Mouse (Mus musculus): ENCODE results near the gene Rln3. TPM values are rescaled to one million over a fixed set of nuclear protein-coding genes. Genes with fewer than 3 reads are reported as not detected.

The Rln3 gene
- polyA plus RNA-seq, 1 experiment, result 0.19 TPM

DNA sequence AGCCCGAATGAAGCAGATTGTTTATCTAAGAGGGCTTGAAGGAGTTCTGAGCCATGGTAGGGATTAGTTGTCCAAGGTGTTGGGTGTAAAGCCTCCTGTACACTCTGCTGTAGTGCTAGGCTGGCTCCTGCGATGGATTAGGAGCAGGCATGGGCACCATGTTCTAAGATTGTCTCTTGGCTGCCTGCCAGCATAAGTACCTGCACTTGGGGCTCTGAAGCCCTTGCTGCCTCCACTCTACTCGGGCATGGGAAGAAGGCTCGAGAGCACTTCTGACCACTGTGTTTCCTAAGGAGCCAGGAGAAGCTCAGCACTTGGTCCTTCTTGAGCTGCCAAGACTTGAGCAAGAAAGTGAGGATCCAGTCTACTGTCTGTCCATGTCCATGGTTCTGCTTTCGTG is 34.4 kb upstream of the Rln3 start:
- Histone ChIP-seq H3K27me3 (replicated peaks; ENCODE audit: control insufficient read depth, insufficient read depth, low read length) (no peaks in the 10 kb centered on the region), H3K36me3 (ENCODE audit: control insufficient read depth, insufficient read depth, low read length) (no peaks in the 10 kb centered on the region), H3K27ac (ENCODE audit: insufficient read depth, low read depth, low read length) (no peak overlapping the region), H3K4me3 (ENCODE audit: insufficient read depth, low read depth, low read length) (no peak overlapping the region), H3K4me1 (ENCODE audit: control insufficient read depth, insufficient read depth, low read length) (no peaks in the 10 kb centered on the region)
- TF ChIP-seq CTCF (conservative IDR thresholded peaks at IDR 0.05; ENCODE audit: insufficient read depth, insufficient read length, low read depth, low read length), result no peak
- TF ChIP-seq POLR2A (IDR thresholded peaks at IDR 0.05; ENCODE audit: low read depth, low read length), result no peak
- WGBS, result 78% methylated on average over 5 of the region's 5 CpGs
- DNase-seq, result no peak

DNA sequence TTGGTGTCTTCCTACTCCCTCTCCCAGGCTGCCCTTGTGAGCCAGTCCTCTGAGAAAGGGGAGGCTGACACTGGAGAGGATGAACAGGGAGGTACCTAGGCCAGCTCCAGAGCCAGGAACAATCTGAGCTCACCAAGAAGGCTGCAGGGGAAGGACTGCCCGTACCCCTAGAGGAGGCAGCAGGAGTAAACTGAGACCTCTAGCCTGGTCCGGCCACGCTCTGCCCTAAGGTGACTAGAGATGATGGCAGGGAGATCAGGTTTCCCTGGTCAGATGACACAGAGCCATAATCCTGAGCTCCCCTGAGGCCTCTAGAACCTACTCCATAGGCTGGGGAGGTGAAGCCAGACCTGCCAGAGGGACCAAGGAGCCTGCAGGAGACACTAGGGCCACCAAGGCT is 32.0 kb upstream of the Rln3 start:
- Histone ChIP-seq H3K27ac (ENCODE audit: insufficient read depth, low read depth, low read length) (no peak overlapping the region), H3K27me3 (replicated peaks; ENCODE audit: control insufficient read depth, insufficient read depth, low read length) (no peaks in the 10 kb centered on the region), H3K4me3 (ENCODE audit: insufficient read depth, low read depth, low read length) (no peak overlapping the region), H3K4me1 (ENCODE audit: control insufficient read depth, insufficient read depth, low read length) (peaks cover 3% of the 10 kb centered on the region; the same call in 1 of the 2 replicates), H3K36me3 (ENCODE audit: control insufficient read depth, insufficient read depth, low read length) (no peaks in the 10 kb centered on the region)
- WGBS, result 78% methylated on average over 3 of the region's 3 CpGs
- no peak for TF ChIP-seq POLR2A (IDR thresholded peaks at IDR 0.05; ENCODE audit: low read depth, low read length)
- no peak for TF ChIP-seq CTCF (conservative IDR thresholded peaks at IDR 0.05; ENCODE audit: insufficient read depth, insufficient read length, low read depth, low read length)
- no peak for DNase-seq

DNA sequence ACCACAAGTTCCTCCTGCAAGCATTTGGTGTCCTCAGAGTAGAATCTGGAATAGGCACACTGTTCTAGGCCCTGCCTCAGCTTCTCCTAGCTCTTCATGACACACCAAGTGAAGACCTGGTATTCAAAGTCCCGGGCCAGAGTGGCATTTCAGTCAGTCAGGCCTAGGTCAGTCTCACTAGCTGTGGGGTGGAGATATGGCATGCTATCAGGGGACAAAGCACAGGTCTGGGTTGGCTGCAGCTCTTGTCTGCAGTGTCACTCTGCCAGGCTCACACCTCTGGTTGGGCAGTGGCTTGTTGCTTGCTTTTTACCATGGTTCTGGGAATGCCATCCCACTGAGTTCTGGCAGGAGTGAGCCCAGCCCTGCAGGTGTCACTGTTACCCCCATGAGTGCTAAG is 31.6 kb upstream of the Rln3 start:
- Histone ChIP-seq H3K27me3 (replicated peaks; ENCODE audit: control insufficient read depth, insufficient read depth, low read length) (no peaks in the 10 kb centered on the region), H3K27ac (ENCODE audit: insufficient read depth, low read depth, low read length) (no peak overlapping the region), H3K36me3 (ENCODE audit: control insufficient read depth, insufficient read depth, low read length) (no peaks in the 10 kb centered on the region), H3K4me3 (ENCODE audit: insufficient read depth, low read depth, low read length) (no peak overlapping the region), H3K4me1 (ENCODE audit: control insufficient read depth, insufficient read depth, low read length) (peaks cover 3% of the 10 kb centered on the region; the same call in 1 of the 2 replicates)
- no peak for TF ChIP-seq CTCF (conservative IDR thresholded peaks at IDR 0.05; ENCODE audit: insufficient read depth, insufficient read length, low read depth, low read length)
- no peak for TF ChIP-seq POLR2A (IDR thresholded peaks at IDR 0.05; ENCODE audit: low read depth, low read length)
- no peak for DNase-seq
- WGBS, result 62% methylated on average over 1 of the region's 1 CpGs

DNA sequence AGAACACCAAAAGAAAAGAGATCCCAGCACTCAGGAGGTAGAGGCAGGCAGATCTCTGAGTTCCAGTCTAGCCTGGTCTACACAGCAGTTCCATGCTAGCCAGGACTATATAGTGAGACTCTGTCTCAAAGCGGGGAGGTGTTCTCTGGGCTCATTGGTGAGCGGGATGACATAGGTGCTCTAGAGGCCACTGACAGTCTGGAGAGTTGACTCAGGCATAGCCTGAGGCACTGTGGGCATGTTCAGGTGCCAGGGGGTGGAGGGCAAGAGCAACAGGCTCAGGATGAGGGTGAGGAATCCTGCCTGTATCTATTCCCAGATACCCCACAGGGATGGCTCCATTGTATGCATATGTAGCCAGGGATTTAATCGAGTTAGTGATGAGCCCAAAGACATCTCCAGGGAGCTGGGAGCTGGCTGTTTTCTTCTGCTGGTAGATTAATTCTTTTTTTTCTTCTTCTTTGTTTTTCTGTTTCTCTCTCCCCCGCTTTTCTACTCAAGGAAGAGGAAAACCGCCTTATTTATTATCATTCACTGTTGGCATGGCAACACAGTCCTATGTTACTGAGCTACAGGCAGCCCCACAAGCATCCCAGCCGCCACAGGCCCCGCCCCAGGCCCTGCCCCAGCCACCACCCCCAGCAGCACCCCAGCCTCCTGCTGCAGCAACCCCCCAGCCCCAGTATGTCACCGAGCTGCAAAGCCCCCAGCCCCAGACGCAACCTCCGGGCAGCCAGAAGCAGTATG is 28.6 kb upstream of the Rln3 start:
- 76% methylated on average over 10 of the region's 10 CpGs for WGBS
- Histone ChIP-seq H3K4me3 (ENCODE audit: insufficient read depth, low read depth, low read length) (no peak overlapping the region), H3K27ac (ENCODE audit: insufficient read depth, low read depth, low read length) (no peak overlapping the region), H3K27me3 (replicated peaks; ENCODE audit: control insufficient read depth, insufficient read depth, low read length) (no peaks in the 10 kb centered on the region), H3K4me1 (ENCODE audit: control insufficient read depth, insufficient read depth, low read length) (peaks cover 21% of the 10 kb centered on the region), H3K36me3 (ENCODE audit: control insufficient read depth, insufficient read depth, low read length) (no peaks in the 10 kb centered on the region)
- no peak for TF ChIP-seq CTCF (conservative IDR thresholded peaks at IDR 0.05; ENCODE audit: insufficient read depth, insufficient read length, low read depth, low read length)
- TF ChIP-seq POLR2A (IDR thresholded peaks at IDR 0.05; ENCODE audit: low read depth, low read length), result no peak
- no peak for DNase-seq

DNA sequence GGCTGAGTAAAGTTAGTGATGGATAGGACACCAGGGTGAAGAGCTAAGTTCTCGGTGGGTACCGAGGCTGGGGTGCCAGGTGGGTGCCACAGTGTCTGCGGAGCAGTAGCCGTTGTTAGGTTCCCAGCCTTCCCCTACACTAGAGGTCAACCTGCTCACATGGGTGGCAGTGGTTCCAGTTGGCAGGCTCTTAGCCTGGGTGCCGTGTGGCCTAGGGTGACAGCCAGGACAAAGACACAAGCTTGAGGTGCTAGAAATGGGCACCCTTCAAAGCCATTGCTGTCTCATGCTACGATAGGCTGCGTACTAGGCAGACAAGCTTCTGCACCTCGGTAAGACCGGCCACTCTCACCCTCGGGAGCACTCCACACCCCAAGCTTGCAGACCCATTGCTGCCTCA is 27.5 kb upstream of the Rln3 start:
- TF ChIP-seq CTCF (conservative IDR thresholded peaks at IDR 0.05; ENCODE audit: insufficient read depth, insufficient read length, low read depth, low read length), result no peak; the same call in 1 of the 2 replicates
- no peak for TF ChIP-seq POLR2A (IDR thresholded peaks at IDR 0.05; ENCODE audit: low read depth, low read length)
- 72% methylated on average over 10 of the region's 10 CpGs for WGBS

DNA sequence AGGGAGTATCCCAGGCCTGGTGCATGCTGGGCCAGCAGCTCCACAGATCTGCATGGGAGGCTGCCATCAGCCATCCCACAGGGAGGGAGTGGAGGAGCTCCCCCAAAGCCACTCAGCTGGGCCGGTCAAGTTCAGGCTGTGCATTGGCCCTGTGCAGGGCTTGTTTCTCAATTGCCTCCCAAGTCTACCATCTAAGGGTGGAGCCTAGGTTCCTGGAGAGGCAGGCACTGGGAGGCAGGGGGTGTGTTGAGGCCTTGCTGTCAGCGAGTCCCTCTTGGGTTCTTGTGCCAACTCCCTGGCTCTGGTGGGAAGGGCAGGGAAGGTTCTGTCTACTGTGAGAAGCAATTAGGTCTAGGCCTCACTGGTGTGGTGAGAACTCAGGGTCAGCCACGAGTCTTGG is 27.1 kb upstream of the Rln3 start:
- WGBS, result 40% methylated on average over 3 of the region's 3 CpGs
- no peak overlapping the region for H3K27ac ChIP-seq (ENCODE audit: insufficient read depth, low read depth, low read length)
- TF ChIP-seq CTCF (conservative IDR thresholded peaks at IDR 0.05; ENCODE audit: insufficient read depth, insufficient read length, low read depth, low read length) (no peak), POLR2A (IDR thresholded peaks at IDR 0.05; ENCODE audit: low read depth, low read length) (no peak)
- H3K4me3 ChIP-seq (ENCODE audit: insufficient read depth, low read depth, low read length), result no peak overlapping the region
- H3K36me3 ChIP-seq (ENCODE audit: control insufficient read depth, insufficient read depth, low read length), result no peaks in the 10 kb centered on the region
- H3K4me1 ChIP-seq (ENCODE audit: control insufficient read depth, insufficient read depth, low read length), result peaks cover 29% of the 10 kb centered on the region
- no peak for DNase-seq
- H3K27me3 ChIP-seq (replicated peaks; ENCODE audit: control insufficient read depth, insufficient read depth, low read length), result no peaks in the 10 kb centered on the region

More for the DNA sequence above, 27.5 kb upstream of the Rln3 start:
- Histone ChIP-seq H3K27ac (ENCODE audit: insufficient read depth, low read depth, low read length) (no peak overlapping the region), H3K4me1 (ENCODE audit: control insufficient read depth, insufficient read depth, low read length) (peaks cover 29% of the 10 kb centered on the region), H3K4me3 (ENCODE audit: insufficient read depth, low read depth, low read length) (no peak overlapping the region), H3K36me3 (ENCODE audit: control insufficient read depth, insufficient read depth, low read length) (no peaks in the 10 kb centered on the region), H3K27me3 (replicated peaks; ENCODE audit: control insufficient read depth, insufficient read depth, low read length) (no peaks in the 10 kb centered on the region)
- peak; percentile 27 for DNase-seq

DNA sequence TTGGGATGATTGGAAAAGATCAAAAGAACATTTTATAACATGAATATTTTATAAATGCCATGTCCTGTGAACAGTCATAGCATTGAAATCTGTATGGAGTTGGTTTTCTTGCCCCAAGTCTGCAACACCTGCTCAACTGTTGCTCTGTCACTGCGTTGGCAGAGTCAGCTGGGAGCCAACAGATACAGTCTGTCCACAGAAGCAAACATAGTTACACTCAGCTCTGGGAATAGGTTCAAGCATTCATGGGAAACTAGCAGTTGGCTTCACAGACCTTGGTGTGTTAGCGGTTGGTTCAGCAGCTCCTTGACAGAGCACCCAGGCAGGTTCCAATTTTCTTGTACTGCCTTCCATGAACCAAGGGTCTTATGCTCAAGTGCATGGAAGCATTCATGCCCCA is 25.9 kb upstream of the Rln3 start:
- DNase-seq, result no peak
- H3K36me3 ChIP-seq (ENCODE audit: control insufficient read depth, insufficient read depth, low read length), result no peaks in the 10 kb centered on the region
- H3K27me3 ChIP-seq (replicated peaks; ENCODE audit: control insufficient read depth, insufficient read depth, low read length), result no peaks in the 10 kb centered on the region
- TF ChIP-seq POLR2A (IDR thresholded peaks at IDR 0.05; ENCODE audit: low read depth, low read length), result no peak
- no peak for TF ChIP-seq CTCF (conservative IDR thresholded peaks at IDR 0.05; ENCODE audit: insufficient read depth, insufficient read length, low read depth, low read length)
- H3K4me3 ChIP-seq (ENCODE audit: insufficient read depth, low read depth, low read length), result no peak overlapping the region
- peaks cover 29% of the 10 kb centered on the region for H3K4me1 ChIP-seq (ENCODE audit: control insufficient read depth, insufficient read depth, low read length)
- WGBS, result 83% methylated on average over 2 of the region's 2 CpGs
- no peak overlapping the region for H3K27ac ChIP-seq (ENCODE audit: insufficient read depth, low read depth, low read length)
